Mouse (Mus musculus) monocyte, adult 5-6 weeks (primary cell): ENCODE data around the gene Letmd1. TPM values are rescaled to one million over a fixed set of nuclear protein-coding genes. Genes with fewer than 3 reads are reported as not detected.
"Not testable (repeated sequence)": the region's sequence is repeated elsewhere in the genome, so short reads cannot be mapped to it uniquely, and the experiment has no call there.

Source experiments
- ATAC-seq: fragments of 153-309, 156-312 bp; replicated peaks from 2 replicates; pipeline ENCODE4 v1.8.0; 2017; ENCODE audit warnings: mild to moderate bottlenecking; ENCODE audit not compliant: low TSS enrichment, insufficient number of reproducible peaks, severe bottlenecking, poor library complexity, low FRiP score
- total RNA-seq: library from RNA; stranded (forward); fragments of 200-1000, 200-491, 200-594 nt; gene quantifications from 3 replicates; pipeline ENCODE4 v1.2.3, GENCODE M21; 2017

The Letmd1 gene
- 12.8 to 20.7 TPM (median 13.0 TPM) in 3 replicates for total RNA-seq

- ATAC-seq: peak; percentile 52
Measured at GRCm38 (mm10) chr15:100468295-100469188, at the start of gene Letmd1. Gene Letmd1, plus strand, starts transcription at chr15:100469023.

- no peak for ATAC-seq
Measured at GRCm38 (mm10) chr15:100419311-100419710, 49.5 kb upstream of the Letmd1 start.

GRCm38 (mm10) chr15:100419901-100420745 is 48.7 kb upstream of the Letmd1 start:
- ATAC-seq: no peak

GRCm38 (mm10) chr15:100421059-100421757 is 47.6 kb upstream of the Letmd1 start:
- peak; percentile 33; the same call in 1 of the 2 replicates for ATAC-seq

GRCm38 (mm10) chr15:100421758-100422197 is 47.0 kb upstream of the Letmd1 start, which contains the start of gene Gm5475:
Gene Gm5475, plus strand, starts transcription at chr15:100422147.
- not testable (repeated sequence) for ATAC-seq

GRCm38 (mm10) chr15:100422476-100422875 is 46.3 kb upstream of the Letmd1 start:
- ATAC-seq: no peak

- ATAC-seq: peak; percentile 96
Measured at GRCm38 (mm10) chr15:100422899-100423860, 45.6 kb upstream of the Letmd1 start.

- ATAC-seq: no peak
Measured at GRCm38 (mm10) chr15:100423916-100424315, 44.9 kb upstream of the Letmd1 start.

- ATAC-seq: no peak
Measured at GRCm38 (mm10) chr15:100424396-100425122, 44.3 kb upstream of the Letmd1 start, which contains the start of gene Slc11a2. Gene Slc11a2, minus strand, starts transcription at chr15:100425072.

GRCm38 (mm10) chr15:100428296-100428905 is 40.4 kb upstream of the Letmd1 start:
- no peak for ATAC-seq

GRCm38 (mm10) chr15:100429959-100430565 is 38.8 kb upstream of the Letmd1 start:
- ATAC-seq: no peak

- ATAC-seq: no peak
Measured at GRCm38 (mm10) chr15:100433234-100433633, 35.6 kb upstream of the Letmd1 start.

GRCm38 (mm10) chr15:100436112-100436511 is 32.7 kb upstream of the Letmd1 start:
- ATAC-seq: no peak

GRCm38 (mm10) chr15:100436518-100436917 is 32.3 kb upstream of the Letmd1 start:
- no peak for ATAC-seq

GRCm38 (mm10) chr15:100443126-100443922 is 25.5 kb upstream of the Letmd1 start:
- peak; percentile 99 for ATAC-seq
